In genomic region chr6:128797936-128798771, GRCm38 (mm10) we compare ENCODE assay signal across 8 mouse cellular contexts. TPM values are rescaled to one million over a fixed set of nuclear protein-coding genes. Genes with fewer than 3 reads are reported as not detected.
DNase-seq lines count a peak whose midpoint lies in the region; ATAC-seq and TF ChIP-seq lines count a peak whose summit lies in the region.

No protein-coding gene starts in this region.

- peaks cover 13% of the 10 kb centered on the region for H3K4me1 ChIP-seq in forebrain, embryonic 13.5 days
- H3K4me1 ChIP-seq in intestine, embryonic 16.5 days (ENCODE audit: control insufficient read depth, insufficient read depth, low read length): peaks cover 10% of the 10 kb centered on the region; the same call in 1 of the 2 replicates
- peaks cover 52% of the 10 kb centered on the region for H3K4me1 ChIP-seq in megakaryocyte, embryonic 14.5 days
- H3K4me1 ChIP-seq in stomach, postnatal 0 days (replicated peaks; ENCODE audit: control insufficient read depth, insufficient read depth): no peaks in the 10 kb centered on the region

- TF ChIP-seq EP300 in stomach, postnatal 0 days (optimal IDR thresholded peaks at IDR 0.05): no peak

- H3K27me3 ChIP-seq in forebrain, embryonic 13.5 days: no peaks in the 10 kb centered on the region
- no peaks in the 10 kb centered on the region for H3K27me3 ChIP-seq in intestine, embryonic 16.5 days (replicated peaks; ENCODE audit: control insufficient read depth, insufficient read depth, low read length)
- no peaks in the 10 kb centered on the region for H3K27me3 ChIP-seq in megakaryocyte, embryonic 14.5 days (replicated peaks)
- H3K27me3 ChIP-seq in stomach, postnatal 0 days (ENCODE audit: control insufficient read depth, insufficient read depth, low read length): no peaks in the 10 kb centered on the region

- peak; percentile 10 for DNase-seq in gastrocnemius, postnatal 10 days
- DNase-seq in gastrocnemius, adult 18-20 months (ENCODE audit: low spot score): no peak
- peak; percentile 45 for DNase-seq in T-cell, adult 2 months (ENCODE audit: low spot score)
- DNase-seq in stomach, postnatal 0 days (ENCODE audit: low spot score): peak; percentile 50
- no peak for DNase-seq in adrenal gland, postnatal 4 days (ENCODE audit: low spot score in 2 of 2)

- H3K9me3 ChIP-seq in forebrain, embryonic 13.5 days (replicated peaks): no peaks in the 10 kb centered on the region
- H3K9me3 ChIP-seq in intestine, embryonic 16.5 days (ENCODE audit: control insufficient read depth, low read length): no peaks in the 10 kb centered on the region
- H3K9me3 ChIP-seq in megakaryocyte, embryonic 14.5 days: no peaks in the 10 kb centered on the region
- no peaks in the 10 kb centered on the region for H3K9me3 ChIP-seq in stomach, postnatal 0 days (ENCODE audit: control insufficient read depth, low read length)

- ATAC-seq in forebrain, embryonic 13.5 days: no peak
- no peak for ATAC-seq in intestine, embryonic 16.5 days
- no peak for ATAC-seq in stomach, postnatal 0 days (ENCODE audit: low FRiP score, low TSS enrichment)

- no peaks in the 10 kb centered on the region for H3K36me3 ChIP-seq in forebrain, embryonic 13.5 days (ENCODE audit: poor library complexity, severe bottlenecking)
- H3K36me3 ChIP-seq in intestine, embryonic 16.5 days (ENCODE audit: control insufficient read depth, insufficient read depth, low read length): no peaks in the 10 kb centered on the region
- no peaks in the 10 kb centered on the region for H3K36me3 ChIP-seq in megakaryocyte, embryonic 14.5 days (replicated peaks; ENCODE audit: low read length)
- no peaks in the 10 kb centered on the region for H3K36me3 ChIP-seq in stomach, postnatal 0 days (ENCODE audit: control insufficient read depth, insufficient read depth, low read length)

- peak overlapping the region; percentile 62 for H3K9ac ChIP-seq in forebrain, embryonic 13.5 days
- peak overlapping the region; percentile 53 for H3K9ac ChIP-seq in intestine, embryonic 16.5 days (ENCODE audit: low read depth, low read length)
- H3K9ac ChIP-seq in stomach, postnatal 0 days (ENCODE audit: low read length): no peak overlapping the region

- peak overlapping the region; percentile 64 for H3K4me3 ChIP-seq in forebrain, embryonic 13.5 days
- H3K4me3 ChIP-seq in intestine, embryonic 16.5 days (ENCODE audit: low read length): peak overlapping the region; percentile 42
- peak overlapping the region; percentile 83 for H3K4me3 ChIP-seq in megakaryocyte, embryonic 14.5 days (replicated peaks)
- H3K4me3 ChIP-seq in stomach, postnatal 0 days (ENCODE audit: low read depth, low read length): peak overlapping the region; percentile 61

- no peak for TF ChIP-seq CTCF in stomach, postnatal 0 days (IDR thresholded peaks at IDR 0.05; ENCODE audit: low read depth)

- no peak overlapping the region; the same call in 1 of the 2 replicates for H3K27ac ChIP-seq in forebrain, embryonic 13.5 days
- H3K27ac ChIP-seq in intestine, embryonic 16.5 days (ENCODE audit: low read length): peak overlapping the region; percentile 20
- peak overlapping the region; percentile 8 for H3K27ac ChIP-seq in stomach, postnatal 0 days (replicated peaks)

- WGBS in forebrain, embryonic 13.5 days: 11% methylated on average over 15 of the region's 15 CpGs
- 14% methylated on average over 15 of the region's 15 CpGs for WGBS in intestine, embryonic 16.5 days
- WGBS in stomach, postnatal 0 days: 20% methylated on average over 15 of the region's 15 CpGs

- peak overlapping the region; percentile 68 for H3K4me2 ChIP-seq in forebrain, embryonic 13.5 days
- peak overlapping the region; percentile 57 for H3K4me2 ChIP-seq in intestine, embryonic 16.5 days (ENCODE audit: low read depth, low read length)
- peak overlapping the region; percentile 9 for H3K4me2 ChIP-seq in stomach, postnatal 0 days (replicated peaks; ENCODE audit: low read depth)

RNA-seq across cellular contexts. Expression of gene Klrb1c, which starts 9.1 kb away (rescaled TPM):
- under 1 TPM in 1 of 2 experiments, not detected in 1; 0.14 TPM for total RNA-seq in gastrocnemius, postnatal 10 days (2021)
- not detected for total RNA-seq in gastrocnemius, adult 18-20 months (2021)
- not detected in 2 replicates for polyA plus RNA-seq in forebrain, embryonic 13.5 days (2015; fragmentation: Nextera tagmentation; extraction: Ambion mirVana)
- polyA plus RNA-seq in intestine, embryonic 16.5 days (2015; fragmentation: Nextera tagmentation; extraction: Ambion mirVana): 0.13 and 0.38 TPM in 2 replicates
- polyA plus RNA-seq in megakaryocyte, embryonic 14.5 days (2012; ENCODE audit: insufficient read depth, low replicate concordance): not detected in 2 replicates
- polyA plus RNA-seq in stomach, postnatal 0 days (2015; fragmentation: Nextera tagmentation; extraction: Ambion mirVana): 0.07 and 0.18 TPM in 2 replicates
- total RNA-seq in adrenal gland, postnatal 4 days (2021): under 1 TPM; 0.11 to 0.25 TPM

RNA-seq across cellular contexts. Expression of gene Gm44511, which starts 28.0 kb away (rescaled TPM):
- total RNA-seq in gastrocnemius, postnatal 10 days (2021): not detected
- not detected for total RNA-seq in gastrocnemius, adult 18-20 months (2021)
- not detected in 2 replicates for polyA plus RNA-seq in forebrain, embryonic 13.5 days (2015; fragmentation: Nextera tagmentation; extraction: Ambion mirVana)
- polyA plus RNA-seq in intestine, embryonic 16.5 days (2015; fragmentation: Nextera tagmentation; extraction: Ambion mirVana): 0.38 TPM in 1 of 2 replicates, not detected in the other
- polyA plus RNA-seq in megakaryocyte, embryonic 14.5 days (2012; ENCODE audit: insufficient read depth, low replicate concordance): not detected in 2 replicates
- not detected in 2 replicates for polyA plus RNA-seq in stomach, postnatal 0 days (2015; fragmentation: Nextera tagmentation; extraction: Ambion mirVana)
- not detected for total RNA-seq in adrenal gland, postnatal 4 days (2021)

RNA-seq across cellular contexts. Expression of gene Klrb1b, which starts 28.0 kb away (rescaled TPM):
- not detected for total RNA-seq in gastrocnemius, postnatal 10 days (2021)
- total RNA-seq in gastrocnemius, adult 18-20 months (2021): not detected
- polyA plus RNA-seq in forebrain, embryonic 13.5 days (2015; fragmentation: Nextera tagmentation; extraction: Ambion mirVana): not detected in 2 replicates
- polyA plus RNA-seq in intestine, embryonic 16.5 days (2015; fragmentation: Nextera tagmentation; extraction: Ambion mirVana): 1.1 and 1.4 TPM in 2 replicates
- not detected in 2 replicates for polyA plus RNA-seq in megakaryocyte, embryonic 14.5 days (2012; ENCODE audit: insufficient read depth, low replicate concordance)
- polyA plus RNA-seq in stomach, postnatal 0 days (2015; fragmentation: Nextera tagmentation; extraction: Ambion mirVana): 0.16 and 0.19 TPM in 2 replicates
- total RNA-seq in adrenal gland, postnatal 4 days (2021): under 1 TPM in 1 of 2 experiments, not detected in 1; 0.79 TPM

Comparison
In these comparisons a context has a peak if more than half of its experiments do, and no peak if none do; other contexts are left out.
1. DNase-seq: peak in gastrocnemius, postnatal 10 days (single experiment), T-cell, adult 2 months (single experiment) and stomach, postnatal 0 days (single experiment); none in gastrocnemius, adult 18-20 months (single experiment) and adrenal gland, postnatal 4 days (0 of 2).
2. H3K4me2 ChIP-seq: peak in every context shown above with its lines; median percentile 68 in forebrain, embryonic 13.5 days; 57 in intestine, embryonic 16.5 days; 9 in stomach, postnatal 0 days.
3. Peak in every context shown above with its lines, with median percentiles within 50 percentile points of each other: H3K4me3 ChIP-seq.